Mouse (Mus musculus): Measurements from ENCODE around the gene Cox7b2. TPM values are rescaled to one million over a fixed set of nuclear protein-coding genes. Genes with fewer than 3 reads are reported as not detected.

Gene Cox7b2
- not detected for total RNA-seq (2023)

GRCm38 (mm10) chr5:71548079-71548478, at the start of gene Cox7b2:
Gene Cox7b2 (minus strand): TSS chr5:71548205.

Other genes with a start within 250 kb of the Cox7b2 start
- gene Gabrb1, start 109.9 kb upstream of the Cox7b2 start, total RNA-seq (2023), result not detected
- gene Gabra4, start 110.1 kb upstream of the Cox7b2 start, total RNA-seq (2023), result not detected